Mouse (Mus musculus) heart, postnatal 10 days (tissue): ENCODE results near the gene Dhrs1. TPM values are rescaled to one million over a fixed set of nuclear protein-coding genes. Genes with fewer than 3 reads are reported as not detected.
"Not testable (repeated sequence)": the region's sequence is repeated elsewhere in the genome, so short reads cannot be mapped to it uniquely, and the experiment has no call there.

ENCODE experiments used
- DNase-seq, 2 experiments: peaks; one replicate each; pipeline ENCODE4 v3.0.0; 2021
- intact Hi-C: fragments of 180-260 bp; cut with DNase I; formaldehyde crosslinking; loops from one replicate; pipeline ENCODE4 v1.15.1; 2025
- total RNA-seq, 2 experiments: library from RNA; stranded (reverse); gene quantifications; 2 replicates each; pipeline ENCODE4 v1.2.3; 2021

The Dhrs1 gene
- total RNA-seq, 2 experiments from 2014 or later = 54.5 to 56.6 TPM

DNA sequence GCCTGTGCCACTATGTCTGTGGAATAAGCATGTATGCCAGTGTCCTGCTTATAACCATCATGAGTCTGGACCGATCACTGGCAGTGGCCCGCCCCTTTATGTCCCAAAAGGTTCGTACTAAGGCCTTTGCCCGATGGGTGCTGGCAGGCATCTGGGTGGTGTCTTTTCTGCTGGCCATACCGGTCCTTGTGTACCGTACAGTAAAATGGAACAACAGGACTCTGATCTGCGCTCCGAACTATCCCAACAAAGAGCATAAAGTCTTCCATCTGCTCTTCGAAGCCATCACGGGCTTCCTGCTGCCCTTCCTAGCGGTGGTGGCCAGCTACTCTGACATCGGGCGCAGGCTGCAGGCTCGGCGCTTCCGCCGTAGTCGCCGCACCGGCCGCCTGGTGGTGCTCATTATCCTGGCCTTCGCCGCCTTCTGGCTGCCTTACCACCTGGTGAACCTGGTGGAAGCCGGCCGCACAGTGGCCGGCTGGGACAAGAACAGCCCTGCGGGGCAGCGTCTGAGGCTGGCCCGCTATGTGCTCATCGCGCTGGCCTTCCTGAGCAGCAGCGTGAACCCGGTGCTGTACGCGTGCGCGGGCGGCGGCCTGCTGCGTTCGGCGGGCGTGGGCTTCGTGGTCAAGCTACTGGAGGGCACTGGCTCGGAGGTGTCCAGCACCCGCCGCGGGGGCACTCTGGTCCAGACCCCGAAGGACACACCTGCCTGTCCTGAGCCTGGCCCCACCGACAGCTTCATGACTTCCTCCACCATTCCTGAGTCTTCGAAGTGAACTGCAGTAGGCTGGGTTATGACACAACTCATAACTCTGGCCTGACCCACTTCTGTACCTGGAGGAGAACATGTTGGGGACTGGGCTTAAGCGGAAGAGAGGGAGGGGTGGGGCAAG, 22.3 kb upstream of the Dhrs1 start:
- intact Hi-C loops = no loop called here
- DNase-seq = peak; percentile 62 to 75

DNA sequence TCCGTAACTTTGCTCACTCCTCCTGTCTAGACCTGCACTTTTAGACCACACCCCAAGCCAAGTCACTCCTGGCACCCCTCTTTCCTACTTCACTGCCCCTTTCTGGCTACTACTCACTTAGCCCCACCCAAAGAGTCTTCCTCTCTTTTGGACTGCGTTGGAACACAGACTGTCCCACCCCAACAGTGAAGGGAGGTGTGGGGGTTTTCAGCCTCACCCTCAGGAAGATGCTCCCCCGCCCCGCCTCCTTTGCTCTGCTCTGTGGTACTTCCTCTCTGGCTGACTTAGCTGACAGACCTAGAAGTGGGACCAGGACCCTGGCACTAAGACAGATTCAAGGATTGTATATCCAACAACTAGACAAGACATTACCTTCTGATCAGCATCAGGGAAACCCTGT, 20.2 kb upstream of the Dhrs1 start, which contains the start of gene Ltb4r1:
Ltb4r1 (plus strand) TSS at position 267 of the 400 bp plus-strand sequence.
- intact Hi-C loops = no loop called here
- DNase-seq = no peak

DNA sequence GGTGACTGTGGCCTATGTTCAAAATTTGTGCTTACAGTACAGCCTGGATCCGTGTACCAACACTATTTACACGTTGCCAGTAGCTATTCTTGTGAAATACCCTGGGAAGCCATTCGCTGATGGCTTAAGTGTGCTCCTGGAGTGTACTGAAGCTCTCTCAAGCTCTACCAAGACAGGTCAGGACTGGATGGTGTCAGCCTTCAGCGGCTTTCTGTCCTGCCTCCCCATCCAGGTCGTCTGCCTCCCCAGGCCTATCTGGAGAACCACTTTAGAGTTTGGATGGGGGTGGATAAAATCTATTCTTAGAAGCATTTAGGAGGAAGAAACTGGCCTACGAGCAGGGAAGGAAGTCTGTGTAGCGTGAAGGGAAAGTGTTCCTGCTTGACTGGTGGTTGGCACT, 17.7 kb upstream of the Dhrs1 start:
- intact Hi-C loops = no loop called here
- peak in 1 of 2 experiments; percentile 45 for DNase-seq

GRCm38 (mm10) chr14:55762001-55762821, 16.7 kb upstream of the Dhrs1 start:
- peak; percentile 65 to 77 for DNase-seq
- intact Hi-C loops = no loop called here

DNA sequence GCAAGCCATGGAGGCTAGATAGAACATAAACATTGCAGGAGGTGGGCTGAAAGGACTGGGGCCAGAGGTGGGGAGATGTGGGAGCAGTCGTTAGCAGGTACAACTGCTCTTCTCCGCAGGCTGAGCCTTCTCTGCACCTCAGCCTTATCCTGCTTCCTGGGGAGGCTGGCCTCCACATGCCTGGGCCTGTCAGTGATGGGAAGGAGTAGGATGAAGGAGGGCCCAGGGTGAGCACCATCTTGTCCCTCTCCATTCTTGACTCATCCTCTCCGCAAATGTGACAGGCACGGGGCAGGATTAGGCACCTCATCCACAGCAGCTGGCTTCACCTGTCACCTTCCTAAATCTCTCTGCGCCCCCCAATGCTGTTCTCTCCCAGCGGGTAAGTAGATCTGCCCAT, 15.7 kb upstream of the Dhrs1 start, which contains the start of gene Ltb4r2:
Ltb4r2 (plus strand) TSS at position 266 of the 400 bp plus-strand sequence.
- no peak for DNase-seq
- intact Hi-C loops = no loop called here

GRCm38 (mm10) chr14:55760156-55760555, 14.7 kb upstream of the Dhrs1 start:
- peak; percentile 89 to 93 for DNase-seq
- intact Hi-C loops = not testable (repeated sequence)

DNA sequence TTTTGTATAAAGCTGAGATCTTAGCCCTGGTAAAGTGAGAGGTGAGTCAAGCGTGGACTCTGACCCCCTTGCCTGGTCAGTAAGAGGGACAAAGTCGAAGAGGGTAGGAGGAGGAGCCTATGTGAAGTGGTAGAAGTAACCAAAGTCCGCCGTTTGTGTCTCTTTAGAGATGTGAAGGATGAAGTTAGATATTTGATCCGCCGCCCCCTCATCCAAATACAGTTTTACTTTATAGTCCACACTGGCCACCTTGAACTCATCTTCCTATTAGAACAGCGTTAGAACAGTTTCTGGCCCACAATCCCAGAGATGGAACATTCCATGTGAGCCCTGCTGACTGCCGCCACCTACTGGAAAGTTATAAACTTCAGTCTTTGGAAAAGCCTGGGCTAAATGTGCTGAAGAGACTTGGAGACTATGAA, 12.9 kb upstream of the Dhrs1 start, which contains the start of gene Cideb:
Cideb (minus strand) TSS at position 96 of the 422 bp plus-strand sequence.
- intact Hi-C loops = loop anchor here (5.0 kb wide), 1 partner anchor 131 kb away; no protein-coding TSS in a partner anchor
- DNase-seq = peak; percentile 60 to 77

GRCm38 (mm10) chr14:55757566-55757965, 12.1 kb upstream of the Dhrs1 start:
- intact Hi-C loops = loop anchor here (5.0 kb wide), 1 partner anchor 130 kb away; no protein-coding TSS in a partner anchor

GRCm38 (mm10) chr14:55747051-55747847, 1.8 kb upstream of the Dhrs1 start:
- intact Hi-C loops = loop anchor here (10.0 kb wide), 1 partner anchor 252 kb away; the partner anchor contains the start of gene Carmil3
- DNase-seq = no peak

More at GRCm38 (mm10) chr14:55757566-55757965, 12.1 kb upstream of the Dhrs1 start:
- DNase-seq = no peak

DNA sequence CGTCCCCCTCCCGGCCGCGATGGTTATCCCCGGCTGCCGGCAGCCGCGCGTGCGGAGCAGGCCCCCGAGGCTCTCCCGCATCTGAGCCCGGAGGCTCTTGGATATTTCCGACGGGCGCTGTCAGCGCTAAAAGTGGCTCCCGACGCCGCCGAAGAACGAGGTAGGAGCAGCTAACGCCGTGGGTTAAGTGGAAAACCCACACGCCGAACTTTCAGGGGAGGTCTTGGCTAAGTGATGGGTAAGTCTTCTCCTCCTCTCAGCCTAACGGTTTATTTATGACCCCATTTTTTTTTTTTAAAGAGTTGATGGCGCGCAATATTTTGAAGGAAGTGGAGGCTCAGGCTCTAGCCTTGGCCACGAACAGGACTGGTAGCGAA, 359 bp upstream of the Dhrs1 start:
- intact Hi-C loops = loop anchor here (10.0 kb wide), 1 partner anchor 251 kb away; the partner anchor contains the start of gene Carmil3
- no peak for DNase-seq

DNA sequence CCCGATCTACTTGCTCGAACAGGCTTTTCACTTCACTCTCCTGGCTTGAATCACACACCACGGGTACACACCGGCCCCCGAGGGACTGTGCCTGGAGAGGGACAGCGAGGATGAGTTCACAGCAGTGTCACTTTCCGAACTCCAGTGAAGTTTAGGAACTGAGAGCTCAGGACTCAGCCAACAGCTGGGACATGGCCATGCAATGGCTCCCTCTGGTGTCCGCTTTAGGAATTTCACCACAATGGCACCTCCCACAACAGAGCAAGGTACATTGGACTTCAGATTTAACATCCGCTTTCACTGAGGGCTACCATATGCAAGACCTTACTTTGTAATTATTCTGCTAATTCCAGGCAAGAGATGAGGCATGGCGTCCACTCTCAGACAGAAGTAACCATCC, 1.8 kb downstream of the Dhrs1 start:
- intact Hi-C loops = loop anchor here (1.0 to 10.0 kb wide), 4 partner anchors 21 to 249 kb away; partner anchors contain the start of genes Carmil3 and Rabggta
- DNase-seq = peak; percentile 91 to 94

GRCm38 (mm10) chr14:55737086-55737687, 8.3 kb downstream of the Dhrs1 start:
- no peak for DNase-seq
- intact Hi-C loops = no loop called here

GRCm38 (mm10) chr14:55735758-55736157, 9.7 kb downstream of the Dhrs1 start:
- no peak for DNase-seq
- intact Hi-C loops = no loop called here

GRCm38 (mm10) chr14:55735334-55735733, 10.2 kb downstream of the Dhrs1 start:
- intact Hi-C loops = no loop called here
- DNase-seq = no peak

DNA sequence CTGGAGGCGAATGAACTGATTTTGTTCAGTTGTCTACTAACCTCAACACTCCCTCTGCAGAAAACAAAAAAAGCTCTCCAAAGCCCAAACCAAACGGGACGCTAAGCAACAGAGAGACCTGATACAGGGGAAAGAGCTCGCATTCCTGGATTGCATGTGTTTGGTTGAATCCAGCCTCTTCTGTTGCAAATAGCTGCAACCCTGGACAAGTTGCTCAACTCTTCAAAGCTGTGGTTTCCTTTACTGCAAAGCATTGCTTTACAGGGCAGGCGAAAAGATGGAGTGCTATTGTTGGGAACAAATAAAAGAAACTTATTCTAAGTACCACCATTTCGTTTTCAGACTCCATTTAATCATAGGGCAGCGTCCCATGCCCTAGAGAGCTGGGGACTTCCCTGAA, 10.6 kb downstream of the Dhrs1 start:
- DNase-seq = no peak
- intact Hi-C loops = no loop called here

DNA sequence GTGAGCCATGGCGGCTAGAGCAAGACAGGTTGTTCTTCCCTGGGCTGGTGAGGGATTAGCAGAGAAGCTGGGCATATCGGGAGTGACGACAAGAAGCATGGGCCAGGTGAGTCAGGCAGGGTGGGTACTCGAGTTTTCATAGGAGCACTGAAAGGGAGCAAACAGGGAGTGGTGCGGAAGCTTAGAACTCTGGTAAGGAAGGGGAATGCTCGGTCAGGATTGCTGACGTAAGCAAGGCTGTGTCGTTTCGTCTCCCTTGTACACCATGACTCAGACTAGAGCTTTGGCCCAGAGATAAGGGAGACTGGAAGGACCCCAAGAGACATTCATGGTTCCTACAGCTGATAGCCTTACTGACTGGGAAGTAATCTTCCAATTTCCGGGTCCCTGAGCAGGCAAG, 11.6 kb downstream of the Dhrs1 start:
- DNase-seq = no peak
- intact Hi-C loops = no loop called here

DNA sequence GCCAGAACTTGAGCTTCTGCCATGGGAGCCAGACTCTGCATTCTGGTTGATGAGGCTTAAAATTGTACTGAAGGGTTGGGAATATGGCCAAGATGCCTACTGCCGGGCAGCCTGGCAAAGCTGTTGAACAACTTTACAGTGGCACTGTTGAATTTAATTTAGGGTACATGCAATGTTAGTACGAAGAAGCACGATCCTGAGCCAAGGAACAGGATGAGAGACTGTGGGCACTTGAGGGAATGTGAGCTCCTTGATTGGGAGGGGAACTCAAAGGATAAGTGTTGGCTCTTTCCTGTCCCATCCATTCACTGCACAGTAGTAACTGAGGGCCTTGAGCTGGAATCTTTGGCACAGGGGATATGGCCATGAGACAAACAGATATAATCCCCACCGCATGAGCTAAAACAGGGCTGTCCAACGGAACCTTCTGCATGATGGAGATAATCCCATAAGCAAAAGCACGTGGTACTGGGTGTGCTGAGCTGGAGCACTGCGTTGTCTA, 14.9 kb downstream of the Dhrs1 start:
- intact Hi-C loops = no loop called here

GRCm38 (mm10) chr14:55730116-55730515, 15.4 kb downstream of the Dhrs1 start:
- DNase-seq = no peak
- intact Hi-C loops = no loop called here

More for the DNA sequence above, 14.9 kb downstream of the Dhrs1 start:
- DNase-seq = no peak
